Mouse (Mus musculus) limb, embryonic 10.5 days (tissue): ENCODE data around the gene Rassf5. TPM values are rescaled to one million over a fixed set of nuclear protein-coding genes. Genes with fewer than 3 reads are reported as not detected.

Experiments
- DNase-seq: peaks from one replicate; pipeline ENCODE4 v3.0.0-alpha.2; 2017; ENCODE audit warnings: low spot score
- H3K27ac ChIP-seq: fragments of 300-500 bp; sonication (generic); 2 replicates; pipeline ENCODE4 v1.5.1; 2016; ENCODE audit warnings: mild to moderate bottlenecking
- H3K27me3 ChIP-seq: fragments of 300-500 bp; sonication (generic); 2 replicates; pipeline ENCODE4 v1.6.1; 2016; ENCODE audit warnings: low read depth, mild to moderate bottlenecking; ENCODE audit not compliant: poor library complexity, severe bottlenecking
- H3K36me3 ChIP-seq: fragments of 300-500 bp; sonication (generic); 2 replicates; pipeline ENCODE4 v1.6.1; 2016; ENCODE audit warnings: mild to moderate bottlenecking, moderate library complexity
- H3K4me1 ChIP-seq: fragments of 300-500 bp; sonication (generic); 2 replicates; pipeline ENCODE4 v1.6.1; 2016
- H3K4me3 ChIP-seq: fragments of 300-500 bp; sonication (generic); 2 replicates; pipeline ENCODE4 v1.5.1; 2016; ENCODE audit warnings: mild to moderate bottlenecking, moderate library complexity
- H3K9me3 ChIP-seq: fragments of 300-500 bp; sonication (generic); replicated peaks from 2 replicates; pipeline ENCODE4 v1.6.1; 2016; ENCODE audit warnings: mild to moderate bottlenecking
- WGBS: fragments of 180-500 bp; shearing (Covaris S2); methylation state at CpG from one replicate; pipeline ENCODE4 v1.1.7; 2016; 5-methylcytosine and 5-hydroxymethylcytosine counted together
- polyA plus RNA-seq: library from polyadenylated mRNA; unstranded; fragments of >200 nt; fragmentation: Nextera tagmentation; extraction: Ambion mirVana; gene quantifications from 2 replicates; pipeline ENCODE4 v1.2.1, GENCODE M21; 2016

Rassf5 gene
- polyA plus RNA-seq, 1 experiment from 2014 or later = 1.3 TPM

DNA sequence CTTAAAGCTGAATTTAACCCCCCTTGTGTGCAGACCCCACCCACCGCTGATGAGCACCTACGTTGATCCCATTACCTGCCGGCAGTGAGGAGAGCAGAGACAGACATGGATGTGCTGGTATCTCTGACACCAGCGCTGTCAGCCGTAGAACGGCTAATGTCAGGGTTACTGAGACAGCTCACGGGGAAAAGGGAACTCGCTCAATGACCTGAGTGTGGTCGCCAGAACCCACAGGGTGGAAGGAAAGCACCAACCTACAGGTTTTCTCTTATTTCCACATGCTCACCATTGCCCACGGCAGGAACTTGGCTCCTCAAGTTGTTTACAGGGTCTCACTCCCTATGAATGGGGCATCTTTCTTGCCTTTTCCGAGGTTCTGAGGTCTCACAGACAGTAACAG, 26.1 kb downstream of the Rassf5 start:
- Histone ChIP-seq H3K4me1 (no peaks in the 10 kb centered on the region), H3K36me3 (no peaks in the 10 kb centered on the region), H3K4me3 (no peak overlapping the region), H3K9me3 (no peaks in the 10 kb centered on the region), H3K27ac (no peak overlapping the region), H3K27me3 (no peaks in the 10 kb centered on the region)
- WGBS = 89% methylated on average over 11 of the region's 11 CpGs
- DNase-seq = no peak

DNA sequence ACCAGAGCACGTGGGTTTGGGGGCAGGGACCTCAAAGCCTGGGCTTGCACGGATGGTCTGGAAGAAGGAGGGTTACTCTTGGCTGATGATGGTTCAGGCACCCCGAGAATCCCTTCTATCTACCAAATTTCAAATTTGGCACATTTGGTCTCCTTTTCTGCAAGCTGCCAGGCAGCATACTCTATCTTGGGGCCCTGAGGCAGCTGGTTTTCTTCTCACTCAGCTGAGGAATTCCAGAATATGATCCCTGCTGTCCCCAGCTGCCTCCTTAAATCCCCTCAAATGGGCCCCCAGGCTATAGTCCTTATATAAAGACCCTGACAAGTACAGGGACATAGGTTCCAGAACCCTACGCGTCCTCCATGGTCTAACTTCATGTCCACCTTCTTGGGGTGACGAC, 31.7 kb downstream of the Rassf5 start:
- no peak for DNase-seq

DNA sequence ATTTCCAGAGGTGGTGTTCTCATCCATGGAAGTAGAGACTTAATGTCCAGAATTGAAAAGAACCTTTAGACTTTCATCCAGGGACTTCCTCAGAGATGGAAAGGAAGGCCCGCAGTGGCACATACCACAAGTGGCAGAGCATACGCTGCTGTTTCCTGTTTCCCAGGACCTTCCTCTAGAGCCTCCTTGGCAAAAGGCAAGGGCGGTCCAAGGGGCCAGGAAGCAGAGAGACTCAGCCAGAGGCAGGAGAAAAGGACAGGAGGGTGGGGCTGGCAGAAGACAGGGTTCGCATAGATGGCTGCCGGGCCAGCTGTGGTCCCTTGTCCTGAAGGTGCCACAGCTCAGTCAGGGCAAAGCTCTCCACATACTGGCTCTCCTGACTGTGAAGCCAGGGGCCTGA, 32.1 kb downstream of the Rassf5 start:
- Histone ChIP-seq H3K4me1 (0 out of 2 replicates have a peak, but pooled peaks cover 4% of the 10 kb centered on the region), H3K4me3 (no peak overlapping the region), H3K9me3 (no peaks in the 10 kb centered on the region), H3K27ac (no peak overlapping the region), H3K27me3 (no peaks in the 10 kb centered on the region), H3K36me3 (no peaks in the 10 kb centered on the region)
- no peak for DNase-seq
- WGBS = 72% methylated on average over 5 of the region's 5 CpGs

More for the DNA sequence above, 31.7 kb downstream of the Rassf5 start:
- 0 out of 2 replicates have a peak, but pooled peaks cover 4% of the 10 kb centered on the region for H3K4me1 ChIP-seq
- 78% methylated on average over 6 of the region's 6 CpGs for WGBS
- H3K27ac ChIP-seq = no peak overlapping the region
- no peak overlapping the region for H3K4me3 ChIP-seq
- no peaks in the 10 kb centered on the region for H3K9me3 ChIP-seq
- no peaks in the 10 kb centered on the region for H3K27me3 ChIP-seq
- no peaks in the 10 kb centered on the region for H3K36me3 ChIP-seq

DNA sequence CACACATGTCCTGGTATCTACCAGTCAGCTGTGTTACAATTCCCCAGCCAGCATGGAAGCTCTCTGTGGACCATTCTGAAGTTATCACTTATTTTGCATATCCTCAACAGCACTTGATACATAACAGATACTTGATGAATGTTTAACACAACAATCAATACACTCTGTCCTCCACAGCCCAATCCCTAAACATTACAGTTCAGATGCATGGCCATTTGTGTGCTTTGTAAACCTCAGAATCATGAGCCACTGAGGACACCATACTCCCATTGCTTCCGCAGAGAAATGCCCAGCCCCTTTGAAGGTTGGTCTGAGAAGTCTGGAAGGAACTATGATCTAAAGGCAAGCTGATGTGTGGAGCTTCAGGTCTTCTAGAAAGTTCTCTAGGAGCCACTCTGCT, 33.4 kb downstream of the Rassf5 start:
- DNase-seq = no peak
- Histone ChIP-seq H3K36me3 (no peaks in the 10 kb centered on the region), H3K27me3 (no peaks in the 10 kb centered on the region), H3K9me3 (no peaks in the 10 kb centered on the region), H3K27ac (no peak overlapping the region), H3K4me3 (no peak overlapping the region), H3K4me1 (0 out of 2 replicates have a peak, but pooled peaks cover 7% of the 10 kb centered on the region)
- WGBS = 91% methylated on average over 1 of the region's 1 CpGs

DNA sequence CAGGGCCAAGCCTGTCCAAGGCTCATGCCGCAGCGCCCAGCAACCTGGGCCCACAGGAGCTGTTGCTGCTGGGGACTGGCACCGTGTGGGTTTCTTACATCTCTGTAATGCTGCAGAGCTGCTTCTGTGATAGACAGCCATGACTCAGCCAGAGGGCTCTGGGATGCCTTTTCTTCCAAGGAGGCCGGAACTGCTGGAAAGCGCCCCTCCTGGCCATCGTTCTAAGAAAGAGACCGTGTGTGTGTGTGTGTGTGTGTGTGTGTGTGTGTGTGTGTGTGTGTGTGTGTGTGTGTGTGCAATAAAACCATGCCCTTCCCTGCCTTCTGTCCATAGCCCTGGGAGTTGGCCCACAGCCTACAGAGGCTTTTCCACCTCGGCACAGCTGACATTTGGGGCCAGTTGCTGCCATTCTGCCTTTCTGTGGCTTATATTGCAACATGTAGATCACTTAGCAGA, 35.1 kb downstream of the Rassf5 start:
- 79% methylated on average over 8 of the region's 8 CpGs for WGBS
- no peak overlapping the region for H3K27ac ChIP-seq

DNA sequence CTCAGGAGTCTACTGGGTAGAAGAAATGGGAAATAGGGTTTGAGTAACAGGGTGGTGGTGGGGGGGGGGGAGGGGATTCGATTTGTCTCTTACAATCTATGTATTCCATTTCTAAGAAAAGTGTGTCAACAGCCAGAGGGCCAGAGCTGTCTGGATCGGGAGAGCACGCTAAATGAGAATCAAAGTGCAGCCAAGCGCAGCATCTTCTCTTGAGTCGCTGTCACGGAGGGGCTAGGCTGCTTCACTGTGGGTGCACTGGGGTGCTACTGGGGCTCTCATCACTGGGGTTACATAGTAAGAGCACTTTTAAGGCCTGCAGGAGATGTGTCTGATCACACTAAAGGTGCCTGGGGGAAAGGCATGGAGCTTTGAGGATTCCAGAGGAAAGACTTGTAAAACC, 36.3 kb downstream of the Rassf5 start:
- no peaks in the 10 kb centered on the region for H3K9me3 ChIP-seq
- H3K4me1 ChIP-seq = 0 out of 2 replicates have a peak, but pooled peaks cover 7% of the 10 kb centered on the region
- H3K36me3 ChIP-seq = no peaks in the 10 kb centered on the region
- DNase-seq = no peak
- H3K27ac ChIP-seq = no peak overlapping the region
- H3K4me3 ChIP-seq = no peak overlapping the region
- WGBS = 92% methylated on average over 6 of the region's 6 CpGs
- H3K27me3 ChIP-seq = no peaks in the 10 kb centered on the region

More for the DNA sequence above, 35.1 kb downstream of the Rassf5 start:
- H3K4me1 ChIP-seq = 0 out of 2 replicates have a peak, but pooled peaks cover 7% of the 10 kb centered on the region
- no peak for DNase-seq
- H3K36me3 ChIP-seq = no peaks in the 10 kb centered on the region
- no peak overlapping the region for H3K4me3 ChIP-seq
- no peaks in the 10 kb centered on the region for H3K9me3 ChIP-seq
- no peaks in the 10 kb centered on the region for H3K27me3 ChIP-seq

DNA sequence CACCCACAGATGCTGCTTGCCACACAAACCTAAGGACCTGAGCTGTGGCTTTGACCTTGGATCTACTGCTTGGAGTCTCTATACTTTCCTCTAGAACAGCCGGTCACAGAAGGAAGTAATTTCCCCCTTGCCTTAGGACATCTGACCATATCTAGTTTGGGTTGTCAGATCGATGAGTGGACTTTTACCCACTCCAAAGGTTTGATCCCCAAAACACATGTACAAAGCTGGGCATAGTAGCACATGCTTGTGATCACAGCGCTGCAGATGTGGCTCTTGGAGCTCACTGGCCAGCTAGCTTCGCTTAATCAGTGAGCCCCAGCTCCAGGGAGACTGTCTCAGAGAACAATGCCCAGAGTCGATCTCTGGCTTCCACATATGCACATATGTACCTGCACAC, 37.0 kb downstream of the Rassf5 start:
- 89% methylated on average over 5 of the region's 5 CpGs for WGBS
- Histone ChIP-seq H3K27me3 (no peaks in the 10 kb centered on the region), H3K27ac (no peak overlapping the region), H3K36me3 (no peaks in the 10 kb centered on the region), H3K4me1 (0 out of 2 replicates have a peak, but pooled peaks cover 5% of the 10 kb centered on the region), H3K9me3 (no peaks in the 10 kb centered on the region), H3K4me3 (no peak overlapping the region)
- no peak for DNase-seq

DNA sequence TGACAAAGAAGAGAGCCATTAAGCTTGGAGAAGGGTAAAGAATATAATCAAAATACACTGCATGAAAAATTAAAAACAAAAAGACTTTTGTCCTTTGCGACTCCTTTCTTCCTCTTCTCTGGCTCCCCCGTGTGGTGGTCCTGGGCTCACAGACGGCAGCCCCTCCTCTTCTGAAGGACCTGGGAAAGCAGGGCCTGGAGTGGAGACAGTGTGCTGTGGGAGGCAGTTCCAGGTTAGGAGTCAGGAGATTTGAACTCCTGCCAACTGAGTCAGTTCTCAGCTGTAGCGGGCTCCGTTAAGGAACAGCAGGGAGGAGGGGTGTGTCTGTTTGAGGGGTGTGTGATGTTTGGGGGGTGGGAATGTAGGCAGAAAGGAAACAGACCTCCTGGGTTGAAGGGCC, 37.5 kb downstream of the Rassf5 start:
- 9% methylated on average over 5 of the region's 5 CpGs for WGBS
- DNase-seq = peak; percentile 74
- no peak overlapping the region for H3K27ac ChIP-seq
- H3K9me3 ChIP-seq = no peaks in the 10 kb centered on the region
- no peaks in the 10 kb centered on the region for H3K36me3 ChIP-seq
- no peaks in the 10 kb centered on the region for H3K27me3 ChIP-seq
- H3K4me3 ChIP-seq = no peak overlapping the region
- 0 out of 2 replicates have a peak, but pooled peaks cover 3% of the 10 kb centered on the region for H3K4me1 ChIP-seq

DNA sequence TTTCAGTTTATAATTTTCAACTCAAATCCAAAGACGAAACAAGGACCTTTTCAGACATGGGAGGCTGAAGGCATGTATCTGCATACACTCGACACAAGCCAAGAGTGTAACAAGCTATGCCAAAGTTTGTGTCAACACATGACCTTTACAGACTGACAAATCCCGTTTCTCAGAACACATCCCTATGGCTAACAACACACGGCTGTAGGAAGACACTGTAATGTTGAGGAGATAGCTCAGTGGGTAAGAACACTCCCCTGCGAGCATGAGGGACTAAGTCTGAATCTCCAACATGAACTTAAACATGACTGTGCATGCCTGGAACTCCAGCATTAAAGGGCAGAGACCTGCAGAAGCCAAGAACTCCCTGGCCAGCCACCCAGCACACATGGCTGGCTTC, 38.7 kb downstream of the Rassf5 start:
- WGBS = 88% methylated on average over 5 of the region's 5 CpGs

DNA sequence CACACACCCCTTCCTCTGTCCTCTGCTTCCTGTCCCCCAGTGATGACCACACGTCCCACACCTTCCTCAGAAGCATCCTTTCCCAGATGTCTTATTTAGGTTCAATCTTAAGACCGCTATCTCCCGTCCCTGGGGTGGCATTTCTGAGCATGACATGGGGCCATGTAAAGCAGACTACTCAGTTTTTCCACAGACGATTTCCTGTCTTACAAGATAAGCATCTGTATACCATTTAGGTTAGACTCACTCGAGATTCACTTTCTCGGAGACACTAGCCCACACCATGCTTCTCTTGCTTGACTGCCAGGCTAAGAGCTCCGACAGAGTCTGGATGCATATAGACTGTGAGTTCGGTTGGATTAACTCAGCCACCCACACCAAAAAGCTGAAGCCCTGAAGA, 40.6 kb downstream of the Rassf5 start:
- Histone ChIP-seq H3K27me3 (no peaks in the 10 kb centered on the region), H3K4me3 (no peak overlapping the region), H3K36me3 (no peaks in the 10 kb centered on the region), H3K27ac (no peak overlapping the region), H3K4me1 (peaks cover 21% of the 10 kb centered on the region), H3K9me3 (no peaks in the 10 kb centered on the region)
- 83% methylated on average over 8 of the region's 8 CpGs for WGBS
- no peak for DNase-seq

More for the DNA sequence above, 38.7 kb downstream of the Rassf5 start:
- Histone ChIP-seq H3K4me1 (0 out of 2 replicates have a peak, but pooled peaks cover 3% of the 10 kb centered on the region), H3K27me3 (no peaks in the 10 kb centered on the region), H3K27ac (no peak overlapping the region), H3K4me3 (no peak overlapping the region), H3K9me3 (no peaks in the 10 kb centered on the region), H3K36me3 (no peaks in the 10 kb centered on the region)
- no peak for DNase-seq

DNA sequence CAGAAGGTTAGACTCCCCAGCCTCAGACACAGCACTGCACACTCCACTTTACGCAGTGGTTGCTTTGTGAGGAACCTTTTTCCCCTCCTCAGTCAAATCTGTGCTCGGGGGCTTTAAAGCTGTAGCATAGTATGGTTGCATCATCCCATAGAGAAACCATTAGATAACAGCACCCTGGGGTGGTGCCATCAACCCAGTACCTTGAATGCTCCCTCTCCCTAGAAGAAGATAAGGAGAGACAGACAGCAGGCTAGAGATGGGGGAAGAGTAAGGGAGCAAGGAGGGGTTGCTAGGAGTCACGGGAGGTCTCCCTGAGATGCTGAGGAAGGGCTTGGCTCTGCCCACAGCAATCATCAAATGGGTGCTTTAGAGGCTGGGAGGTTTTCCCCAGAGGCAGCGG, 43.7 kb downstream of the Rassf5 start:
- no peaks in the 10 kb centered on the region for H3K36me3 ChIP-seq
- H3K4me1 ChIP-seq = peaks cover 35% of the 10 kb centered on the region
- 81% methylated on average over 4 of the region's 4 CpGs for WGBS
- no peak for DNase-seq
- H3K27me3 ChIP-seq = no peaks in the 10 kb centered on the region
- 0 out of 2 replicates have a peak overlapping the region, but pooled peaks have one; percentile 19 for H3K27ac ChIP-seq
- no peak overlapping the region for H3K4me3 ChIP-seq
- H3K9me3 ChIP-seq = no peaks in the 10 kb centered on the region

DNA sequence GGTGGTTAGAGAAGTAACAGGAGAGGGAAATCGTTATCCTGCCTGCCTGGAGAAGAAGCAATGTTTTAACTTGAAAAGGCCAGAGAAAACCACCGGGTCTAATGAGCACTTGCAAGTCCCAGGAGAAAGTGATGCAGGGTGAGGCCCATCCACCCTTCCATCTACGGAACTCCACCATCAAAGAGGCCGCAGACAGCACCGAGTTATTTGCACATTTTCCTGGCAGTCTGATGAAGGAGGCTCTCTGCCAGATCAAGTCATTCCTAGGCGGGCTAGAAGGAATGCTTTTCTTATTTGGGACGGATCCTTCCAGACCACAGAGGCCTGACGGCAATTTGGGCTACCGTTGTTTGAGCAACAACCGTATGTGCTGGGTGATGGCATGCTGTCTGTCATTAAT, 44.5 kb downstream of the Rassf5 start:
- WGBS = 73% methylated on average over 10 of the region's 10 CpGs

DNA sequence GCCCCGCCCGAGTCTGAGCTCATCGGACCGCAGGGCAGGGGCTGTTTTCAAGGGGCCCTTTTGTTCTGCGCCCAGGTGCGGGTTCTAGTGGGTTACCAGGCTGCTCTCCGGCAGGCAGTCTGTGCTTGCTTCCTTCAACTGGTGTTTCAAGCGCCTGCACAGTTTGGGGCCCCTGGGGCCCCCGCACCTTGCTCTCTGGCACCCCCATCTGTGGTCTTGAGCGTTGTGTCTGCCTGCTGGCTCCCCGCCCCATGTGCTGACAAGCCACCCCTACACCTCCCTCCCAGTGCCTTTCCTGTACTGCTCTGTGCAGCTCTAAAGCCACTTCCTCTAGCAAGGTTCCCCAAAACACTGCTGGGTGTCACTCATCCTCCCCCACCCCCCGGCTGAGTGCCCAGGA, 45.1 kb downstream of the Rassf5 start:
- DNase-seq = peak; percentile 33
- peak overlapping the region; percentile 46; the same call in 1 of the 2 replicates for H3K27ac ChIP-seq

More for the DNA sequence above, 44.5 kb downstream of the Rassf5 start:
- H3K4me3 ChIP-seq = no peak overlapping the region
- peaks cover 35% of the 10 kb centered on the region for H3K4me1 ChIP-seq
- no peaks in the 10 kb centered on the region for H3K9me3 ChIP-seq
- no peaks in the 10 kb centered on the region for H3K27me3 ChIP-seq
- no peaks in the 10 kb centered on the region for H3K36me3 ChIP-seq
- H3K27ac ChIP-seq = no peak overlapping the region
- DNase-seq = no peak

More for the DNA sequence above, 45.1 kb downstream of the Rassf5 start:
- H3K27me3 ChIP-seq = no peaks in the 10 kb centered on the region
- no peaks in the 10 kb centered on the region for H3K36me3 ChIP-seq
- WGBS = 57% methylated on average over 12 of the region's 12 CpGs
- no peaks in the 10 kb centered on the region for H3K9me3 ChIP-seq
- H3K4me1 ChIP-seq = peaks cover 35% of the 10 kb centered on the region
- no peak overlapping the region for H3K4me3 ChIP-seq
